In genomic region chr1:128406846-128407245, GRCm38 (mm10) we compare ENCODE assay signal across 29 mouse cellular contexts. TPM values are rescaled to one million over a fixed set of nuclear protein-coding genes. Genes with fewer than 3 reads are reported as not detected.
DNase-seq lines count a peak whose midpoint lies in the region; ATAC-seq and TF ChIP-seq lines count a peak whose summit lies in the region.
"Had no signal": no experiment of that assay in that cellular context is flagged by ENCODE, and none has a peak within 500 bp of the region (broad histone marks: within the 10 kb centered on the region; RNA-seq: fewer than 3 reads in every experiment).

No protein-coding gene starts in this region.

- no peak overlapping the region for H3K9ac ChIP-seq in forebrain, embryonic 14.5 days (ENCODE audit: low read length)
- H3K9ac ChIP-seq in forebrain, embryonic 13.5 days = no peak overlapping the region
- no peak overlapping the region for H3K9ac ChIP-seq in midbrain, embryonic 11.5 days (ENCODE audit: low read length)
- no peak overlapping the region for H3K9ac ChIP-seq in midbrain, embryonic 13.5 days (replicated peaks)
- H3K9ac ChIP-seq: kidney, embryonic 15.5 days; limb, embryonic 13.5 days; liver, embryonic 12.5 days; neural tube, embryonic 15.5 days had no signal

- no peak for ATAC-seq in forebrain, embryonic 14.5 days
- ATAC-seq in forebrain, embryonic 13.5 days = no peak
- ATAC-seq in midbrain, embryonic 11.5 days (ENCODE audit: low FRiP score) = peak; percentile 63; the same call in 1 of the 2 replicates
- ATAC-seq in midbrain, embryonic 13.5 days = no peak
- ATAC-seq: activated CD4-positive, CD25-positive, alpha-beta regulatory T cell, adult 4 months; liver, embryonic 12.5 days; Patski had no signal

- WGBS in forebrain, embryonic 14.5 days = 8% methylated on average over 1 of the region's 1 CpGs
- WGBS in forebrain, embryonic 13.5 days = 7% methylated on average over 1 of the region's 1 CpGs
- WGBS in midbrain, embryonic 11.5 days = 5% methylated on average over 1 of the region's 1 CpGs
- 7% methylated on average over 1 of the region's 1 CpGs for WGBS in midbrain, embryonic 13.5 days

- H3K4me1 ChIP-seq in forebrain, embryonic 14.5 days (ENCODE audit: control insufficient read depth, insufficient read depth, low read length) = peaks cover 6% of the 10 kb centered on the region; the same call in 1 of the 2 replicates
- H3K4me1 ChIP-seq in forebrain, embryonic 13.5 days = peaks cover 29% of the 10 kb centered on the region
- peaks cover 15% of the 10 kb centered on the region for H3K4me1 ChIP-seq in midbrain, embryonic 11.5 days (ENCODE audit: control insufficient read depth, insufficient read depth, low read length)
- H3K4me1 ChIP-seq in midbrain, embryonic 13.5 days (replicated peaks) = peaks cover 22% of the 10 kb centered on the region
- H3K4me1 ChIP-seq: kidney, embryonic 15.5 days; limb, embryonic 13.5 days; neural tube, embryonic 15.5 days had no signal

- no peaks in the 10 kb centered on the region for H3K27me3 ChIP-seq in forebrain, embryonic 14.5 days (replicated peaks; ENCODE audit: control insufficient read depth, insufficient read depth, low read length)
- H3K27me3 ChIP-seq in forebrain, embryonic 13.5 days = no peaks in the 10 kb centered on the region
- H3K27me3 ChIP-seq in midbrain, embryonic 11.5 days (ENCODE audit: control insufficient read depth, insufficient read depth, low read length) = no peaks in the 10 kb centered on the region
- H3K27me3 ChIP-seq in midbrain, embryonic 13.5 days = no peaks in the 10 kb centered on the region
- H3K27me3 ChIP-seq: CH12.LX; kidney, embryonic 15.5 days; limb, embryonic 13.5 days; liver, embryonic 12.5 days; neural tube, embryonic 15.5 days; Patski had no signal

- no peak overlapping the region for H3K27ac ChIP-seq in forebrain, embryonic 14.5 days (ENCODE audit: low read depth, low read length)
- no peak overlapping the region; the same call in 1 of the 2 replicates for H3K27ac ChIP-seq in forebrain, embryonic 13.5 days
- H3K27ac ChIP-seq in midbrain, embryonic 11.5 days (ENCODE audit: low read depth, low read length) = peak overlapping the region; percentile 20; the same call in 1 of the 2 replicates
- no peak overlapping the region for H3K27ac ChIP-seq in midbrain, embryonic 13.5 days
- H3K27ac ChIP-seq: kidney, embryonic 15.5 days; limb, embryonic 13.5 days; liver, embryonic 12.5 days; neural tube, embryonic 15.5 days; stomach, postnatal 0 days had no signal

- TF ChIP-seq POLR2A in brain, embryonic 14.5 days (IDR thresholded peaks at IDR 0.05; ENCODE audit: borderline replicate concordance, extremely low read depth, insufficient read depth, insufficient read length, poor library complexity, severe bottlenecking) = no peak

- H3K4me3 ChIP-seq in forebrain, embryonic 14.5 days (ENCODE audit: low read depth, low read length) = no peak overlapping the region
- H3K4me3 ChIP-seq in forebrain, embryonic 13.5 days = no peak overlapping the region
- H3K4me3 ChIP-seq in midbrain, embryonic 11.5 days (ENCODE audit: low read depth, low read length) = no peak overlapping the region
- H3K4me3 ChIP-seq in midbrain, embryonic 13.5 days (replicated peaks) = no peak overlapping the region
- H3K4me3 ChIP-seq: kidney, embryonic 15.5 days; limb, embryonic 13.5 days; liver, embryonic 12.5 days; myocyte; neural tube, embryonic 15.5 days had no signal

- no peaks in the 10 kb centered on the region for H3K9me3 ChIP-seq in forebrain, embryonic 14.5 days (replicated peaks; ENCODE audit: control insufficient read depth, low read length)
- no peaks in the 10 kb centered on the region for H3K9me3 ChIP-seq in forebrain, embryonic 13.5 days (replicated peaks)
- H3K9me3 ChIP-seq in midbrain, embryonic 11.5 days (ENCODE audit: control insufficient read depth, low read length) = no peaks in the 10 kb centered on the region
- no peaks in the 10 kb centered on the region for H3K9me3 ChIP-seq in midbrain, embryonic 13.5 days
- H3K9me3 ChIP-seq: G1E; kidney, embryonic 15.5 days; limb, embryonic 13.5 days; liver, embryonic 12.5 days; neural tube, embryonic 15.5 days had no signal

- DNase-seq in forebrain, embryonic 14.5 days (ENCODE audit: low spot score) = peak; percentile 7
- peak; percentile 83 for DNase-seq in midbrain, embryonic 11.5 days (ENCODE audit: low spot score, missing footprints)
- peak; percentile 35 for DNase-seq in brain, embryonic 14.5 days (ENCODE audit: low read depth)
- DNase-seq in mesoderm, embryonic 11.5 days (ENCODE audit: low read depth, low spot score) = peak; percentile 14
- no peak for DNase-seq in urinary bladder, postnatal 4 days (ENCODE audit: low spot score in 2 of 2)
- DNase-seq: adrenal gland, postnatal 10 days; B cell, adult 2 months; cerebellum, adult 8-10 months; cerebellum, postnatal 36 days; gastrocnemius, postnatal 36 days; kidney, adult 11 months; layer of hippocampus, adult 9-11 months; lung, adult 18-20 months; lung, postnatal 14 days; right cerebral cortex, postnatal 14 days; thymus, adult 2 months; thymus, postnatal 4 days had no signal

- TF ChIP-seq CTCF in brain, embryonic 14.5 days (IDR thresholded peaks at IDR 0.05; ENCODE audit: borderline replicate concordance, extremely low read depth, insufficient read depth, insufficient read length) = no peak

- H3K36me3 ChIP-seq in forebrain, embryonic 14.5 days (ENCODE audit: control insufficient read depth, insufficient read depth, low read length) = no peaks in the 10 kb centered on the region
- peaks cover 12% of the 10 kb centered on the region for H3K36me3 ChIP-seq in forebrain, embryonic 13.5 days (ENCODE audit: poor library complexity, severe bottlenecking)
- H3K36me3 ChIP-seq in midbrain, embryonic 11.5 days (ENCODE audit: control insufficient read depth, insufficient read depth, low read length) = 0 out of 2 replicates have a peak, but pooled peaks cover 3% of the 10 kb centered on the region
- peaks cover 10% of the 10 kb centered on the region for H3K36me3 ChIP-seq in midbrain, embryonic 13.5 days

- H3K4me2 ChIP-seq in forebrain, embryonic 14.5 days (ENCODE audit: low read length) = no peak overlapping the region
- H3K4me2 ChIP-seq in forebrain, embryonic 13.5 days = no peak overlapping the region
- H3K4me2 ChIP-seq in midbrain, embryonic 11.5 days = no peak overlapping the region
- H3K4me2 ChIP-seq in midbrain, embryonic 13.5 days (replicated peaks) = no peak overlapping the region
- H3K4me2 ChIP-seq: kidney, embryonic 15.5 days; limb, embryonic 13.5 days; liver, embryonic 12.5 days; neural tube, embryonic 15.5 days had no signal

RNA-seq across cellular contexts. Expression of gene Dars, which starts 10.3 kb away (rescaled TPM):
- polyA plus RNA-seq in forebrain, embryonic 14.5 days (2014; fragmentation: Nextera tagmentation; extraction: Ambion mirVana) = 105 and 111 TPM in 2 replicates
- 146 and 156 TPM in 2 replicates for polyA plus RNA-seq in forebrain, embryonic 13.5 days (2015; fragmentation: Nextera tagmentation; extraction: Ambion mirVana)
- polyA plus RNA-seq in midbrain, embryonic 11.5 days (2014; fragmentation: Nextera tagmentation; extraction: Ambion mirVana) = 126 and 148 TPM in 2 replicates
- polyA plus RNA-seq in midbrain, embryonic 13.5 days (2015; fragmentation: Nextera tagmentation; extraction: Ambion mirVana) = 136 and 140 TPM in 2 replicates
- polyA plus RNA-seq in brain, embryonic 14.5 days (2012; rRNA removed) = 47.7 and 55.3 TPM in 2 replicates

RNA-seq across cellular contexts. Expression of gene Mcm6, which starts 47.4 kb away (rescaled TPM):
- polyA plus RNA-seq in forebrain, embryonic 14.5 days (2014; fragmentation: Nextera tagmentation; extraction: Ambion mirVana) = 121 and 131 TPM in 2 replicates
- polyA plus RNA-seq in forebrain, embryonic 13.5 days (2015; fragmentation: Nextera tagmentation; extraction: Ambion mirVana) = 172 and 197 TPM in 2 replicates
- polyA plus RNA-seq in midbrain, embryonic 11.5 days (2014; fragmentation: Nextera tagmentation; extraction: Ambion mirVana) = 315 and 320 TPM in 2 replicates
- polyA plus RNA-seq in midbrain, embryonic 13.5 days (2015; fragmentation: Nextera tagmentation; extraction: Ambion mirVana) = 93.8 and 94.1 TPM in 2 replicates
- 60.3 and 70.2 TPM in 2 replicates for polyA plus RNA-seq in brain, embryonic 14.5 days (2012; rRNA removed)

Comparison
In these comparisons a context has a peak if more than half of its experiments do, and no peak if none do; other contexts are left out.
1. DNase-seq: peak in forebrain, embryonic 14.5 days (single experiment), midbrain, embryonic 11.5 days (single experiment), brain, embryonic 14.5 days (single experiment) and mesoderm, embryonic 11.5 days (single experiment); none in urinary bladder, postnatal 4 days (0 of 2).